Mouse (Mus musculus) olfactory bulb, adult 2 months (tissue): ENCODE results near the gene Ccpg1os.

Experiments
- CTCF ChIP-seq: fragments of 200-500 bp; IDR thresholded peaks from 2 replicates; pipeline ENCODE4 v1.5.1; 2012; ENCODE audit warnings: low read depth, mild to moderate bottlenecking, low read length, moderate library complexity; ENCODE audit not compliant: insufficient read depth
- POLR2A ChIP-seq: fragments of 200-500 bp; IDR thresholded peaks from 2 replicates; pipeline ENCODE4 v1.6.1; 2012; ENCODE audit warnings: mild to moderate bottlenecking, low read depth, low read length, moderate library complexity; ENCODE audit not compliant: insufficient read depth

GRCm38 (mm10) chr9:72935309-72935708, 49.9 kb downstream of the Ccpg1os start:
- no peak for TF ChIP-seq CTCF
- TF ChIP-seq POLR2A = no peak
